Mouse (Mus musculus) stomach, postnatal 0 days (tissue): ENCODE results near the gene Ctps2.

ENCODE experiments used
- CTCF ChIP-seq: IDR thresholded peaks from 2 replicates; pipeline ENCODE4 v1.5.1; 2016; ENCODE audit warnings: antibody characterized with exemption, low read depth, mild to moderate bottlenecking, moderate library complexity
- EP300 ChIP-seq: optimal IDR thresholded peaks from 2 replicates; pipeline ENCODE3; 2016; ENCODE audit warnings: antibody characterized with exemption

- TF ChIP-seq CTCF, result no peak
- TF ChIP-seq EP300, result no peak
These were observed 41.0 kb downstream of the Ctps2 start for GRCm38 (mm10) chrX:162942027-162942426.
